Mouse (Mus musculus): ENCODE data around the gene Nsun7. TPM values are rescaled to one million over a fixed set of nuclear protein-coding genes. Genes with fewer than 3 reads are reported as not detected.

Nsun7 gene
- polyA plus RNA-seq, 1 experiment from 2014 or later: 2.6 TPM

DNA sequence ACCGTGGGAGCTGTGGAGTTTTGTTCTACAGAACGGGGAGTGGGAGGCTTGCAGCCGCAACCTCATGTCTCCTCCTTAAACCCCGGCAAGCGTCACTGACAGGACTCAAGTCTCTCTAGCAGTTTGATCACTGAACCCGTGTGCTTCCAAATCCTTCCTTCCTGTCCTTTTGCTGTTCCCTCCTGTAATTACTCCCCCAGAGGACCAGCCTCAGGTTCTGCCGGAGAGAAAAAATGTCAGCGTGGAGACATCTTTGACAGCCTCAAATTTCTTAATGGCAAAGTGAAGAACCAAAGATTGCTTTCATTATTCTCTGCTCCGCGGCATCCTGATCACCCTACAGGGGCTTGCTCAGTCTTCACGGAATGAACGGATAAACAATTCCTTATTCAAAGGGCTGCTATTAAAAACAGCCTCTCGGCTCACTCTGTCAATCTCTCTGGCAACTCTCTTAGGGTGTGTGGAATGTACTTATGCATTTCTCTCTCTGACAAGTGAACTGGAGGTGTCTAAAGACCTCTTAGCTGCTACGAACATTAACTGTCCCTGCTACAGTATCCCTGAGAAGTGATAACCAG, 60.2 kb downstream of the Nsun7 start:
- Histone ChIP-seq H3K9me3 (no peaks in the 10 kb centered on the region), H3K4me3 (no peak overlapping the region), H3K36me3 (replicated peaks) (no peaks in the 10 kb centered on the region), H3K9ac (no peak overlapping the region), H3K27ac (peak overlapping the region; percentile 76), H3K4me1 (peaks cover 20% of the 10 kb centered on the region), H3K27me3 (replicated peaks) (no peaks in the 10 kb centered on the region), H3K4me2 (peak overlapping the region; percentile 18)
- WGBS: 12% methylated on average over 14 of the region's 14 CpGs
- ATAC-seq (replicated peaks): peak; percentile 53; the same call in 1 of the 2 replicates

DNA sequence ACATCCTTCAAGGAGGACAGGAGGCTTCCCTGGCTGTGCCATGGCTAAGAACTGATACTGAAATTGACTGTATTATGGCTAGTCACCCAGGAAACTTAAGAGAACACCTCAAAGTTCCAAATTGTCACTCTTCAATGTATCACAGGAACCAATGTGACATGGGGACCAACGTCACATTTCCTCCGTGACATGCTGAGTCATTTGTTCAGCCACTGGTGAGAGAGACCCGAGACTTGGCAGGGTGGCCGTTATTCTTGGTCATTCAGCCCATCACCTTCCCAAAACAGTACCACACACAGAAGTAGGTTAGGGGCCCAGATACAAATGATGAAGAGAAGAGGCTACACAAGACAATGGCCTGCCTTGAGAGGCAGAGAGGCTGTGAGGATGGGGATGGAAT, 63.4 kb downstream of the Nsun7 start:
- H3K36me3 ChIP-seq (replicated peaks): no peaks in the 10 kb centered on the region
- H3K27me3 ChIP-seq (replicated peaks): no peaks in the 10 kb centered on the region
- H3K4me1 ChIP-seq: peaks cover 32% of the 10 kb centered on the region
- H3K4me3 ChIP-seq: no peak overlapping the region
- ATAC-seq (replicated peaks): no peak
- no peaks in the 10 kb centered on the region for H3K9me3 ChIP-seq
- 85% methylated on average over 4 of the region's 4 CpGs for WGBS
- no peak overlapping the region for H3K4me2 ChIP-seq
- no peak overlapping the region for H3K27ac ChIP-seq
- H3K9ac ChIP-seq: no peak overlapping the region

DNA sequence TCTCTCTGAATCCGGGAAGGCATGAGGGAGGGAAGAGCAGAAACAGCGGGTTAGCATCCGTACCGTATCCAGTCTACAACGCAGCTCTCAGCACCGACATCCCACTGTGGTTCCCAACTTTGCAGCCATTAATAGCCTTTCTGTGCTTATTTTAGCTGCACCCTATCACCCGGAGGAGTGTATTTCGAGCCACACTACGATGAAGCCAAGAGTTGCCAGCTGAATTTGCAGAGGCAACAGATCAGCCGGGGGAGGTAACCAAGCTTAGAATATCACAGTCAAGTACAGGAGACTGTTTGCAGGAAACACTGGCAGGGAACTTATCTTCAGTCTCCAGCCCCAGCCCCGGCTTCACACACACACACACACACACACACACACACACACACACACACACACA, 63.9 kb downstream of the Nsun7 start:
- 87% methylated on average over 11 of the region's 11 CpGs for WGBS

DNA sequence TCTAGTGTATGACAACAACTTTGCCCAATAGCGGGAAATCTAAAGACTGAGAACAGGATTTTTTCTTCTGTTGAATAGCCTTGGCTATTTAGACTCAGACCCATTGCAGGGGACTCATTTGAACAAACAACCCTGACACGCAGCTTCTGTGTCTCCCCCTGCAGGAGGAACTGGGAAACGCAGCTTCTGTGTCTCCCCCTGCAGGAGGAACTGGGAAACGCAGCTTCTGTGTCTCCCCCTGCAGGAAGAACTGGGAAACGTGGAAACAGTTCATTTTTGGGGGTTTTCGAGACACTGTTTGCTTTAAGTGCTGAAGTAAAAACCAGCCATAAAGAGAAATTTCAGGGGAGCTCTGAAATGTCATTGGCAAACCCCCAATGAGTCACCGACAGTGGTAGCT, 66.7 kb downstream of the Nsun7 start:
- Histone ChIP-seq H3K27me3 (replicated peaks) (no peaks in the 10 kb centered on the region), H3K27ac (no peak overlapping the region), H3K4me3 (no peak overlapping the region), H3K9ac (no peak overlapping the region), H3K4me1 (peaks cover 32% of the 10 kb centered on the region), H3K9me3 (no peaks in the 10 kb centered on the region), H3K4me2 (no peak overlapping the region), H3K36me3 (replicated peaks) (no peaks in the 10 kb centered on the region)
- 82% methylated on average over 7 of the region's 7 CpGs for WGBS
- ATAC-seq (replicated peaks): no peak

More for the DNA sequence above, 63.9 kb downstream of the Nsun7 start:
- no peak overlapping the region for H3K27ac ChIP-seq
- H3K4me1 ChIP-seq: peaks cover 36% of the 10 kb centered on the region
- ATAC-seq (replicated peaks): no peak
- no peak overlapping the region for H3K4me3 ChIP-seq
- no peak overlapping the region for H3K9ac ChIP-seq
- no peaks in the 10 kb centered on the region for H3K36me3 ChIP-seq (replicated peaks)
- H3K9me3 ChIP-seq: no peaks in the 10 kb centered on the region
- no peaks in the 10 kb centered on the region for H3K27me3 ChIP-seq (replicated peaks)
- H3K4me2 ChIP-seq: no peak overlapping the region

DNA sequence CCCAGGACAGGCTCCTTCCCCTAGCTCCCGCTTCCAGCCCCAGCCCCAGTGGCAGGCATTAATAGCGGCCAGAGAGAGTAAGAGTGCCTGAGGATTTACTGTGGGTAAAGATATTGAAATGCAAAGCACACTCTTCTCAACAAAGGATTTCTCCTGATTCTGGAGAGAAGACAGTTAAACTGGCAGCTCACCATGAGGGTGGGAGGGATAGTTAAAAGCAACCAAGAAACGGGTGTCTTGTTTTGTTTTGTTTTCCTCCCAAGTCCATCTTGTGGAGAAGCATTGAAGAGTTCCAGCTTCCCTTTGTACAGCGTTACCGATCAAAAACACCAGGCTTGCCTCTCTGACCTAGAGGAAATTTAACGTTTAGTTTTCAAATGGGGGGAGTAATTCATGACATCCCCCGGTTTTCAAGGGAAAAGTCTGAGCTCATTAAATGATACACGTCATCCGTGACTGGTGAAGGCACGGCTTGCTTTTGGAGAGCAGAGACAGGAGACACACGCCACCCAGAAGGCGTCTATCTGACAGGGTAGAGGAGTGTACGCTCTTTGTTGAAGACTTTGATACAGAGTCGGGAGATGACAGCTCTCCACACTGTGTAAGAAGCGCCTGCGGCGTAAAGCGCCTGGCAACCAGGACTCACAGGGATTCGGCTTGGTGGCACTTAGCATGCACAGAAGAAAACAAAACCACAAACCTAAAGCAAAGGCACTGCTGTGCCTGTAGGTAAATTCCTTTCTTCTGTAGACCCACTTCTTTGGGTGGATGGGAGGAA, 68.4 kb downstream of the Nsun7 start:
- peak; percentile 93 for ATAC-seq (replicated peaks)
- 6% methylated on average over 19 of the region's 19 CpGs for WGBS
- H3K4me1 ChIP-seq: peaks cover 32% of the 10 kb centered on the region
- H3K36me3 ChIP-seq (replicated peaks): no peaks in the 10 kb centered on the region
- H3K27me3 ChIP-seq (replicated peaks): no peaks in the 10 kb centered on the region
- H3K27ac ChIP-seq: peak overlapping the region; percentile 75
- H3K9ac ChIP-seq: peak overlapping the region; percentile 36; the same call in 1 of the 2 replicates
- H3K9me3 ChIP-seq: no peaks in the 10 kb centered on the region
- H3K4me2 ChIP-seq: peak overlapping the region; percentile 45
- H3K4me3 ChIP-seq: peak overlapping the region; percentile 23

DNA sequence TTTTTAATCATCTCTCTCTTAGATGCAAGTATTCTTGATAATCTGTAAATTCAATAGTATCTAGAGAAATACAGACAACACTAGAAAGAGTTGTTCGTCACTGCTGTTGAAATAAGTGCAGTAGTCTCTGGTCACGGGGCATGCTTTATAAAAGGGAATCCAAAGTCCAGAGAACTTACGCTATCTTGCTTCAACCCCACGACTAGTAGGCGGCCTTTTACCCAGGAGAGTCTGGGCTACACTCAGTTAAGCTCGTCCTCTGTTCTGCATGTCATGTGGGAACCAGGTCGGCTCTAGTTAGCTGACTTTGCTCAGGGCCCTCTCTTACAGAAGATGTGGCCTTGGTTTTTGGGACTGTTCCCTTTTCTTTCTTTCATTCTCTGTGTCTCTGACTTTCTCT, 69.1 kb downstream of the Nsun7 start:
- no peak for ATAC-seq (replicated peaks)
- H3K4me3 ChIP-seq: no peak overlapping the region
- no peak overlapping the region for H3K9ac ChIP-seq
- H3K27me3 ChIP-seq (replicated peaks): no peaks in the 10 kb centered on the region
- 55% methylated on average over 7 of the region's 7 CpGs for WGBS
- peak overlapping the region; percentile 45; the same call in 1 of the 2 replicates for H3K4me2 ChIP-seq
- H3K4me1 ChIP-seq: peaks cover 32% of the 10 kb centered on the region
- H3K9me3 ChIP-seq: no peaks in the 10 kb centered on the region
- peak overlapping the region; percentile 75 for H3K27ac ChIP-seq
- no peaks in the 10 kb centered on the region for H3K36me3 ChIP-seq (replicated peaks)

DNA sequence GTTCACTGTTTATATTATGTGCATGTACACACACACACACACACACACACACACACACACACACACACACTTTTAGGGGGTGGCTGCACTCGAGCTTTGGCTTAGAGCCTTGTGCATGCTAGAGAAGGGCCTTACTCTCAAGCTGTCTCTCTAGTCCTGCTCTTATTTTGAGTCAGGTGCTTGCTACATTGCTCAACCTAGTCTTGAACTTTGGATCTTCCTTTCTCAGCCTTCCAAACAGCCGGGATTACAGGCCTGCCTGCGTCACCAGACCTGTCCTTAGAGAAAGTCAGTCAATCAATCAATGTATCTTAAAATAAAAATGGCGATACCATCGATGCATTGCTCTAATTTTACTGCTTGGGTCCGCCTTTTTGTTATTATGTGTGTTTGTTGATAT, 71.1 kb downstream of the Nsun7 start:
- H3K4me3 ChIP-seq: no peak overlapping the region
- 95% methylated on average over 6 of the region's 6 CpGs for WGBS
- H3K9ac ChIP-seq: no peak overlapping the region
- no peak overlapping the region for H3K27ac ChIP-seq
- H3K4me1 ChIP-seq: peaks cover 27% of the 10 kb centered on the region
- no peaks in the 10 kb centered on the region for H3K36me3 ChIP-seq (replicated peaks)
- no peak overlapping the region for H3K4me2 ChIP-seq
- no peaks in the 10 kb centered on the region for H3K27me3 ChIP-seq (replicated peaks)
- no peak for ATAC-seq (replicated peaks)
- H3K9me3 ChIP-seq: no peaks in the 10 kb centered on the region

DNA sequence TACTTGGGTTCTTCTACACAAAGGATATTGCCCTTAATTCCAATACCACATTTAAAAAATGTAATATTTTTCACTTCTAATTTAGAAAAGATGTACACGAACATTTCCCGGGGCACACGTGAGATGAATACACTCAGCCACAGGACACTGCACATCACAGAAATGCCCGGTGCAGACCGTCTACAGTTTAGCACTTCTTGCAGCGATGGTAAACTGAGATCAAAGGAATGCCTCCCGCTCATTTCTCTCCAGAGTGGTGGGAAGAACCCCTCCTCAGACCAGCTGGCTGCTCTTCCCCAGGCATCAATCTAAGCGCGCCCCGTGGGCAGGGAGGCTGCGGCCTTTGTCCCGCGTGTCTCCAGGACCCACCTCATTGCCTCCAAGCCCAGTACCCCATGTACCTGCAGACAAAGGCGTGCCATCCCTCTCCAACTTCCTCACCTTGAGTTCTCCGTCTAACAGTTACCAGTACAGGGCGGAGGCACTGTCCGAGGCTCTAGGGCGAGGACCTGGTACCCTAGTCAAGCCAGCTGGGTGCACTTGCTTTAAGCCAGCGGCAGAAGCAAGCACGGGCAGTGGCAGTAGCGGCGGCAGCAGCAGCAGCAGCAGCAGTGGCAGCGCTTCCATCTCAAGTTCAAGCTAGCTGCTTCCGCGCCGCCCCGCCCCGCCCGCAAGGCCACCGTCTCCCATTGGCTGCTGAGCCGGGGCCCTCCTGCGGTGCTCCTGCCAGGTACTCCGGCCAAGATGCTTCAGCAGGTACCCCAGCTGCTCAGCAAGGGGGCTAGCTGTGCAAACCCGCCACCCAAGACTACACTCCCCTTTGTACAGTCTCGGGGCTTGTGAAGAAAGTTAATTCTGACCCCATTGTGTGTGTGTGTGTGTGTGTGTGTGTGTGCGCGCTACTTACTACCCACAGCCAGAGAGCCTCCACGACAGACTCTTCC, 77.6 kb downstream of the Nsun7 start:
- Histone ChIP-seq H3K4me2 (peak overlapping the region; percentile 94), H3K36me3 (replicated peaks) (no peaks in the 10 kb centered on the region), H3K9me3 (no peaks in the 10 kb centered on the region), H3K4me1 (peaks cover 57% of the 10 kb centered on the region), H3K4me3 (peak overlapping the region; percentile 60), H3K9ac (peak overlapping the region; percentile 62), H3K27ac (peak overlapping the region; percentile 82), H3K27me3 (replicated peaks) (no peaks in the 10 kb centered on the region)
- WGBS: 3% methylated on average over 38 of the region's 38 CpGs
- ATAC-seq (replicated peaks): peak; percentile 77

DNA sequence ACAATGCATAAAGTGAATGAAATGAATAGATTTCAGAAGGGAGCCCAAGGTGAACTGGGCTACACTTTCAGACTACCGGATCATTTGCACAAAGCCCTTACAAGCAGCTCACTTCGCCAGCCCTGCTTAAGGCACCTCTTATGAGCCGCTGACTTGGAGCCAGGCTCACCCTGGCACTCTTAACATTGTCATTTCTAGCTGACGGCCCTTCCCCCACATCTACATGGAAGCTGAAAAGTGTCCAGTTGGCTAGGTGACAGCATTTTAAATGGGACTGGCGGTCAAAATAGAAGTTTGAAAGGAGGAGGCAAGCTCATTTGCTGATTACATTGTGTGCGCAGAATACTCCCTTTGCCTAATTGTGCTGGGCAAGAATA, 78.3 kb downstream of the Nsun7 start:
- peak overlapping the region; percentile 60 for H3K4me3 ChIP-seq
- WGBS: 17% methylated on average over 6 of the region's 6 CpGs
- peak overlapping the region; percentile 82 for H3K27ac ChIP-seq
- H3K4me2 ChIP-seq: peak overlapping the region; percentile 94
- peak overlapping the region; percentile 62 for H3K9ac ChIP-seq
- peaks cover 57% of the 10 kb centered on the region for H3K4me1 ChIP-seq
- no peaks in the 10 kb centered on the region for H3K36me3 ChIP-seq (replicated peaks)
- peak; percentile 60 for ATAC-seq (replicated peaks)
- no peaks in the 10 kb centered on the region for H3K9me3 ChIP-seq
- no peaks in the 10 kb centered on the region for H3K27me3 ChIP-seq (replicated peaks)

DNA sequence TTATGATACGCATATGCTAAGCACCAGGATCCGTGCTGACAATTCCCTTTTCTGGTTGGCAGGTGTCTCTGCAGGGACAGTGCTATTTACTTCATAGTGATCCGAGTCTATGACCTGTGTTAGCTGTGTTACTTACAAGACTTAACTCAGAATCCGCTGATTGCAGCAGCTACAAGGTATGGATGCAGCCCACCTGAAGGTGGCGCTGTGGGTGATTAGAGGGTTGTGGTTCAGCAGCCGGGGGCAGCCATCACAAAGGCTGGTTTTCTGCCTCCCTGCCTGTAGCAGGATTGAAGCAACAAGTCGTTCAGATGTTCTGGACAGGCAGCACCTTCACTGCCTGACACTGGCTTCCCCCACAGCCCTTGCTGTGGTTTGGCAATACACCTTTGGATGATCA, 78.9 kb downstream of the Nsun7 start:
- H3K36me3 ChIP-seq (replicated peaks): no peaks in the 10 kb centered on the region
- H3K27ac ChIP-seq: no peak overlapping the region
- no peak for ATAC-seq (replicated peaks)
- H3K27me3 ChIP-seq (replicated peaks): no peaks in the 10 kb centered on the region
- H3K9ac ChIP-seq: no peak overlapping the region
- H3K4me3 ChIP-seq: no peak overlapping the region
- H3K4me1 ChIP-seq: peaks cover 57% of the 10 kb centered on the region
- 27% methylated on average over 7 of the region's 7 CpGs for WGBS
- H3K4me2 ChIP-seq: no peak overlapping the region
- no peaks in the 10 kb centered on the region for H3K9me3 ChIP-seq

DNA sequence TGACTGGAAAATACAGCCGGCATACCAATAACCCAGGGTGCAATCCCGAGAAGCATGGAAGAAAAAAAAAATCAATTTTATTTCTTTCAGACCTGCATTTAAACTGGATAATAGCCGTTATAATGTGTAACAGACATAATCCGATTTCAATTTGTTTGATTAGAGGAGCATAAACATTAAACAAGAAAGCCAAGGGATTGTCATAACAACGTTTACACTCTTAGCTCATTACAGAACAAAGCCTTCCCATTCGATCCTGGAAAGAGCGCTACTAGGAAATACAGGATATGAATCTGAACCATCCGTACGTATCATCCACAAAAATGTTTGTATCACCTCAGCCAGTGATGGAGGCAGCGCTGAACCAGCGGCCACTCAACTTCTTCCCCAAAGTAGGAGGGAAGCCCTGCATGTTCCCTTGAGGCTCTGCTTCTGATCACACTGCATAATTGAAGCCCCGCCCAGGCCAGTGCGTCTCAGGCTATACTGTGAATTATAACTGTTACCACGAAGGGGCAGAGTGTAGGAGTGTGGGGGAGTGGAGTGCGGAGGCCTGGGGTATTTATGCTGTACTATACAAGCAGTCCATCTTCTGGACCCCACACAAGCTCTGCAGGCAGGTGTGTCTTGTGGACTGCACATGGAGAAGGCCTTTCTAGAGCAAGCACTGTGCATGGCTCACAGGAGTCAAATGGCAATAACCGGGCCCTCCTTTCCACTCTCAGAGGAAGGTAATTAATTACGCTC, 80.8 kb downstream of the Nsun7 start:
- no peak overlapping the region for H3K4me3 ChIP-seq
- peaks cover 56% of the 10 kb centered on the region for H3K4me1 ChIP-seq
- H3K9ac ChIP-seq: no peak overlapping the region
- no peaks in the 10 kb centered on the region for H3K27me3 ChIP-seq (replicated peaks)
- H3K36me3 ChIP-seq (replicated peaks): no peaks in the 10 kb centered on the region
- H3K4me2 ChIP-seq: no peak overlapping the region
- H3K9me3 ChIP-seq: no peaks in the 10 kb centered on the region
- WGBS: 51% methylated on average over 17 of the region's 17 CpGs
- peak overlapping the region; percentile 44 for H3K27ac ChIP-seq
- peak; percentile 32; the same call in 1 of the 2 replicates for ATAC-seq (replicated peaks)
